Mouse (Mus musculus) spleen, postnatal 36 days (tissue): ENCODE data around the gene Depp1.
A peak's percentile ranks its signal among the peaks of the same experiment; 100 is the strongest.
"Not testable (repeated sequence)": the region's sequence is repeated elsewhere in the genome, so short reads cannot be mapped to it uniquely, and the experiment has no call there.

Experiments used
- DNase-seq, 2 experiments: peaks; one replicate each; pipeline ENCODE4 v3.0.0; 2022; ENCODE audit warnings: low spot score in 2 of 2, mixed read lengths in 1 of 2

The Depp1 gene

DNA sequence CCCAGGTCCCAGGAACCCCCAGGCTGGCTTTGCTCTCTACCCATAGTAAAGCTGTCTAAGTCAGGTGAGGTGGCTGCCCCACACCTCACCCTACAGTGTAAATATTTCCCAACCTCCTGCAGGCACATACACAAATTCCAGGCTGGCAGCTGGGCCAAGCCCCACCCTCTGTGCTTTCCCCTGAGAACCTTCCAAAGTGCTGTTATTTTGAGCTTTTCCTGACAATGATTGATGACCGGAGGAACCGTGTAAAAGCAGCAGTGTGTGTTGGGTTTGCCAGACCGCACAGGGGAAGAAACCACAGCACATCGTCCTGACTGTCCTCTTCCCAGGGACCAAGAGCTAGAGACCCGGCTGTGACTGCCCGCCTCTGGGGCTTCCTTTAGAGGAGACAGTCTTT, at the start of gene Depp1:
Gene Depp1 (plus strand): TSS at position 204 of the 400 bp plus-strand sequence.
- no peak for DNase-seq

DNA sequence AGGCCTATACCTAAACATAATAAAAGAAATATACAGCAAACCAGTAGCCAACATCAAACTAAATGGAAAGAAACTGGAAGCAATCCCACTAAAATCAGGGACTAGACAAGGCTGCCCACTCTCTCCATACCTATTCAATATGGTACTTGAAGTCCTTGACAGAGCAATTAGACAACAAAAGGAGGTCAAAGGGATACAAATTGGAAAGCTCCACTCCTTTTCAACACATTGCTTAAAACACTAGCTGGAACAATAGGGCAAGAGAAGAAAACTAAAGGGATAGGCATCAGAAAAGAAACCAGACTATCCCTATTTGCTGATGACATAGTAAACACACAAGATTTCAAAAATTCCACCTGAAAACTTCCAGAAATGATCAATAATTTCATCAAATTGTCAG, 49.4 kb upstream of the Depp1 start:
- not testable (repeated sequence) for DNase-seq

DNA sequence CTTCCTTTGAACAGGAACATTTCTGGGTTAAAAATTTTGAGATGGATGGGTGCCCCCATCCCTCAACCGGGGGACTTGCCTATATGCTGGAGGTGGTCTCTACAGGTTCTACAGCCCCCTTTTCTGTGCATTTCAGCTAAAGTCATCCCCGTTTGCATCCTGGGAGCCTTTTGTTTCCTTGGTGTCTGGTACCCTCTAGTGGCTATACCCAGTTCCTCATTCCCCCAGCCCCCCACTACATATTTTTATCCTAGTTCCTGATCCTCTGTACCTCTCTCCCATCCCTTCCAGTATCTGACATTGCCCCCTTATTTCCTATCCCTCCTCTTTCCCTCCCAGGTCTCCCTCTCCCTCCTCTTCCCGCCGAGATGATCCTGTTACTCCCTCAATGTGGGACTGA, 43.2 kb upstream of the Depp1 start:
- DNase-seq, result no peak

DNA sequence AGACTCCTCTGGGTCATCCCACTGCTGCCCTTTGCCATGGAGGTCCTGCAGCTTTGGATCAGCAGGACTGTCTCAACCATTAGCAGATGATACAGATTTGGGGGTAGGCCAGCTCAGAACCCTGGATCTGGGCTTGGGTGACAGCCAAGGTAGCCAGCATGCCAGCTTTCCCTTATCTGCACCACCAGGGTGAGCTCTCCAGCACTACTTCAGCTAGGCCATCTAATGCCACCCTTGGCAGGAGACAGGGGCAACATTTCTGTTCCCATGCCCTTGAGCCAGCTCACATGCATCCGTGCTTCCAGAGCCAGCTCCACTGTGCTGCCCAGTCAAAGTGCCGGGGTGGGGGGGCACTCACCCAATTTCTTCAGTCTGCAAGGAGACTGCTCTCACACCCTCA, 34.7 kb upstream of the Depp1 start:
- DNase-seq, result no peak

DNA sequence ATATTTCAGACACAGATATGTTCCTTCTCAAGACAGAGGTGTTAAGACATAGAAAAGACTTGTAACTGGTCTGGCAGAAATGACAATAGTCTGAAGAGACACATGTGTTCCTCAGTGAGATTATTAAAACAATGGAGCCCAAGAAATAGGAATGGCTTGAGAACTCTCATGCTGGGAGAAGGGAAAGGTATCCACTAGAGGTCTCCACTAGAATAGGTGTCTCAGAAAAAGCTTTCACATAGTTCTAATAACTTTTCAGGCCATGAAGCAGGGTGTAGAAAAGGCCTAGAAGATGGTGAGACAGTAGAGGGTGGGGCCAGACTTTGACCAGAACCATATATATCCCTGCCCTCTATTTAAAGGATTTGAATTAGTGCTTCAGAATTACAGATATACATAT, 32.3 kb upstream of the Depp1 start:
- DNase-seq, result no peak

DNA sequence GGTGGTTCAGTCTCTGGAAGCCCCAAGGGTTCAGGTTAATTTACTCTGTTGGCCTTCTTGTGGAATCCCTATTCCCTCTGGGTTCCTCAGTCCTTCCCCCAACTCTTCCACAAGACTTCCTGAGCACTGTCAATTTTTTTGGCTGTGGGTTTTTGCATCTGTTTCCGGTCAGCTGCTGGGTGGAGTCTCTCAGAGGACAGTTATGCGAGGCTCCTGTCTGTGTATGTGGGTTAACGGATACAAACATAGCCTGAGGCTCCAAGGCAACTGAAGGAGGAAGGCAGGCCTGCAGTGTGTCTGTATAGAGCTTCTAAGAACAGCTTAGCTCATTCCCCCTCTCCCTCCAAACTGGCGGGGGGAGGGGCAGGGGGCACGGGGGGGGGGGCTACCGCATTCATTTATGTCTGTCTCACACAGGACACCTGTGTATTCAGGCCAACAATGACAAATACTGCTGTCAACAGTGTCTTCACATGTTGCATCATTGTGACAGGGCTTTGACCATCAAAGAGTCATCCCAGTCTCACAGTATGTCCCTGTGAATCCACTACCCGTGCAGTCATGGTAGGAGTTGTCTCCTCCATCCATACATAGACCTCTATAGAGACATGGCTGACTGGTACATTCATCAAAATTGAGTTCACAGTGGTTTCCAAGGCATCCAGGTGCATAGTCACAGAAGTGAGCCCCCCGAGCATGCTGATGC, 28.9 kb upstream of the Depp1 start:
- no peak for DNase-seq

DNA sequence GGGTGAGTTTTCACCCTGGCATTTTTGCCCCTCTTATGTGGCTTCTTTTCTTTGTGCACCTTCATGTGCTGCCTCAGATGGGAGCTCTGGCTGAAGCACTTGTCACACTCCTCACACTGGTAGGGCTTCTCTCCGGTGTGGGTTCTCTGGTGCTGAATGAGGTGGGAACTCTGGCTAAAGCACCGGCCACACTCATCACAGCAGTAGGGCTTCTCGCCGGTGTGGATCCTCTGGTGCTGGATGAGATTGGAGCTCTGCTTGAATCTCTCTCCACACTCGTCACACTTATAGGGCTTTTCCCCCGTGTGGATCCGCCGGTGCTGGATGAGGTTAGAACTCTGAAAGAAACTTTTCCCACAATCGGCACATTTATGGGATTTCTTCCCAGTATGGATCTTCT, 24.0 kb upstream of the Depp1 start:
- not testable (repeated sequence) for DNase-seq

DNA sequence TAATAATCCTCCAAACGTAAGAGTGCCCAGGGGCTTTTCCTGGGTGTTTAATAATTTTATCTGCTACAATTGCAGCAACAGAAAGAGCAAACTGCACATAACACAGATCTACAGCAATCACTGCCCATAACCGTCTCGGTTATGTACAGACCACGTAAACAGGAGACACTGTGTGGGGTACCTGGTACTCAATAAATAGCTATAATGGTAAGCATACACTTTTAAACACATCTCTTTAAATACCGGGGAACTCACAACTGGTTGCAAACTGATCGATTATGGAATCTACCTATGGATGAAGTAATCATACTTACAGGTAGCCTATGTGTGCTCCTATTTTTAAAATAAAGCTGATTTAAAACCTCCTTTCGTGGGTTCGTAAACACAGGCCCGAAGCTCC, 22.3 kb upstream of the Depp1 start:
- no peak for DNase-seq

DNA sequence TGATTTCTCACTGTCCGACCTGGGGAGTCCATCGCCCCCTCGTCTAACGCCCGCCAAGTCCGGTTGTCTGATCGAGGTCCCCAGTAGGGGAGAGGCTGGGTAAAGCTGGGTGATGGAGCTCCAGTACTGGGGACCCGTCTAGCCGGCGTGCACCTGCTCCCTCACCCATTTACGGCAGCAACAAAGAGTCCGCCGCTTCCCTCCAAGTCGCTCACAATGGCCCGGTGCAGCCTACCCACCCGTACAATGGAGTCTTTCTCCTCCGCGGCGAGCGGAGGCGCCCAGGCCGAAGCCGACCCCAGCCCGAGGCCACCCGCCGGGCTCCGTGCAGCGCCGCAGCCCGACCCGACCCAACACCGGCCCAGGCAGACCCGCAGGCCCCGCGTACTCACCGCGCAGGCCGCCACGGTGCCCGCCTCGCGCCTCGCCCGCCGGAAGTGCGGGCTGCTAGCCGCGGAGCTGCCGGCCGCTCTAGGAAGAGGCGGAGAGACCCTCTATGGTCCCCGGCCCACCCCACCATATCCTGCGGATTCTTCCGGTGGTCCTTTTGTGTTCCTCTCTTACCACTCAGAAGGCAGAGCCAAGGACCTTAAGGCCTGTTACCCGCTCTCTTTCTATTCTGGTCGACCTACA, 21.8 kb upstream of the Depp1 start, which contains the start of gene Zfp422:
Gene Zfp422 (minus strand): TSS at position 461 of the 633 bp plus-strand sequence.
- DNase-seq, result peak; percentile 46 to 54

DNA sequence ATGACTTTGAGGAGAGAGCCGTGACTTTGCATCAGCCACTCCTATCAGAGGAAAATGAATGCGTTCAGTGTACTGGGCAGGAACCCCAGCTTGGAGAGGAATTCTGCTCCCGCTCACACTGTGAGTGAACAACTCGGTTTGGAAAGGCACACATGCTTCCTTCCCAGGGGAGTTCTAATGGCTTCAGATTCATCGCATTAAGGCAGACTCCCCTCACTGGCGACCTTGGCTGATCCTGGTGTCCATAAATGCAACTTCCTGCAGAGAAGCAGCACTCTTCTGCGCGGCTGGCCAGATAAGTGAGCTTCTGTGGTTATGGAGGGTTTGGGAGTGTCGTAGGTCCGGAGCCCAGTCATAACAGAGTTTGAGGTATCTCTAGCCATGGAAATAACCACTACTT, 20.6 kb upstream of the Depp1 start:
- no peak for DNase-seq

DNA sequence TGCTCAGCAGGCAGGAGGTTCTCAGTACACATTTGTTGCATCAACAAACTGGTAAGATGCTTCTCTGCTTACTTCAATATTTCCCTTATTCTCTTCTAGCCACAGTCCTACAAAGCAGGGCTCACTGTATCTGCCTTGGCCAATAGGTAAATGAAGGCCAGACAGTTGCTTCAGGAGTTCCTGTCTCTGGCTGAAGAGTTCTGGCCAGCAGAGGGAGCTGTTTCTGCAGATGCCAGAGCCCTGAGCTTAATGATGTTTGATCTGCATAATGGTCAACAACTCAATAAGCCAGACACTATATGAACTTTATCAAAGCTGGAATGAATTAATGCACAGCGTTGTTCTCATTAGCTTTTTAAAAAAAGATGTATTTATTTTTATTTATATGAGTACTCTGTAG, 18.3 kb upstream of the Depp1 start:
- peak; percentile 68 to 69 for DNase-seq

DNA sequence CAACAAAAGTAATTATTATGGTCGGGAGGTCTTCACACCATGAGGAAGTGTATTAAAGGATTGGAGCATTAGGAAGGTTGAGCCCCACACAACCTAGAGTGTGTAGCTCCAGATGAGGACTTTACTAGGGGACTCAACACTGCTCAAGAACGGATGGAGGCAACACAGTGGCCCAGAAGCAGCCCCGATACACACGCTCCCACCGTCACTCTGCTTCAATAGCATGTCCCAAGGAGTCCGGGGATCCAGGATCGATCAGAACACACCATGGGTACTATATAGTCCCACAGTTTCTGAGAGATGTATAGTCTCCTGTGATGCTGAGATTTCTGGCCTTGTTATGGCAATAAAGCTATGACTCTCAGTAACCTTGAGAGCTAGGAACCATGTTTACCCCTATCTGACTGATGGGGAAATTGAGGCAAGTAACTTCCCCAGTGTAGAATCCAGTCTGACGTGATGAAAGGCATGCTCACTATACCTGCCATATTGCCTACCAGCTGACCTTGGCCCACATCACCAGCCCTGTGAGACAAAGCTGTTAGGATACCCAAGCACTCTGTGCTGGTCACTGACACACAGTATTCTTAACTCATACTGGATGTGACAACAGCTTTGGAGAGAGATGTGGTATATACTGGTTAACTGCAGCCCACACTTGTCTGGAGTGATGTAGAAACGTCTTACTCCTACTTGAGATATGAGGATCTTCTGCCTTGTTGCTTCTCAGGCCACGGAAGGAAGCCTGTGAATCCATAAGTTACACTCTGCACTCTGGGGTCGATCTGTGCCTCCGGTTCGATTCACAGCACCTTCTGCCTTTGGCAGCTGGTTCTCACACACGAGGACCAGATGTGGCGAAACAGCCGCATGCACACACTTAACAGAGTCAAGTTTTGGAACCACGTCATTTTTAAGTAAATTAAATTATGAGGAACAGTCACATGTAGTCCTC, 16.4 kb upstream of the Depp1 start:
- DNase-seq, result no peak

DNA sequence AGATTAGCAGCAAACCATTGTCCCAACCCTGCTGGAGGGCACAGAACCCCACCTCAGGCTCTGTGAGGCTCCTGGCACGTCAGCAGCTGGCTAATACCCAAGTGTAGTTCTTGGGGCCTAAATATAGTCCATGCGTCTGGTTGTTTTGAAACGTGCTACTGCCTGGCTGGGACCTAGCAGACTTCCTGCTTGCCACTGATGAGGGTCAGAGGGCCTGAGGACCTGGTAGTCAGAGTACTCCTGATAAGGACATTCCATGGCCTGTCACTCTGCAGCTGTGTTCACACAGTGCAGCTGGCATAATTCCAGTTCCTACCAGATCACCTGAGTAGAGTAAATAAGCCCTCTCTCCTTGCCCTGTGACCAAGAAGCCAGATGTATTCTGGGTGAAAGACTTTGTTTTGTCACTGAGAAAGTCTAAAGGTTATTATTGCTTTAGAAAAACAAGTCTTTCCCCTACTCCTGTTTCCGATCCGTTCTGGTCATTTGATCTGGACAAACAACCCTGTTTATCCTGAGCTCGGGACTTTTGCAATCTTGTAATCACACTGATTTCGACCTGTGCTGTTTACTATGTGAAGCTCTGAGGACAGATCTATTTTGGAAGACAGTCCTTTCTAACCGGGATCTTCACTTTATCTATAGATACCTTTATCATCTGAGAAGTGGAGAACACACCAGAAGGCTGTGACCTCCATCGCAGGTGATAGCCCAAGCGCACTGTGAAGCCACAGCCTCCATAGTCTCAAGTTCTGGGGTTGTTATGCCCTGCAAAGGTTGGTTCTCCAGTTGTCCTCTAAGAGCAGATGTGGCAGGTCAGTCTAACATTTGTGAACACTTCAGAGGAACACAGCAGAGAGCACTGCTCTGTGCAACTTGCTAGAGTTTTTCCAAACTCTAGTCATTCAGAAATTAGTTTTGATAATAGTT, 14.9 kb upstream of the Depp1 start:
- DNase-seq, result no peak

DNA sequence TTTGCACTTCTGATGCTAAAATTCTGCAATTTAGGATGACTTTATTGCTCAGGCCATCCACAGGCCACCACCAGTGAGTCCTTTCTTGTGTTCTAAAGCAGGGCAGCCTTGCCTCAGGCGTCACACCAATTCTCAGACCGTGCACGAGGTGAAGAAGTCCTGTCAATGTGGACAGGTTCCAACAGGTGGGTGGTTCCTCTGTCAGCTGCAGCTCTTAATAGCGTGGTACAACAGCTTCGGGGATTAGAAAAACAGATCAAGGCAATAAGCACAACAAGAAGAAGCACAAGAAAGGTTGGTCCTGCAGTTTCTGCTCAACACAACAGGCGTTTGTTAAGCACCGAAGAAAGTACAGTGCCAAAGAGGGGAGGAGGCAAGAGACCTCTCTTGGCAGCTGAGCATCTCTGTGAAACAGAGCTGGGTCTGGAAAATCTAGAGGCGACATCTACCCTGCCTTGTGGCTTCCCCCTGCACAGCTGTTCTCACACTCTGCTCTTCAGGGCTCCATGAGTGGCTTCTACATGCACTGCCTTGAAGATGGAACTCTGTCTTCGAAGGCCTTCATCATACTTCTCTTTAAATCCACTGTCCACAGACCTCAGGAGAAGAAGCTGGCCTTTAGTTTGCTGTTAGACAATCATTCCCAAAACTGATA, 13.7 kb upstream of the Depp1 start:
- no peak for DNase-seq

DNA sequence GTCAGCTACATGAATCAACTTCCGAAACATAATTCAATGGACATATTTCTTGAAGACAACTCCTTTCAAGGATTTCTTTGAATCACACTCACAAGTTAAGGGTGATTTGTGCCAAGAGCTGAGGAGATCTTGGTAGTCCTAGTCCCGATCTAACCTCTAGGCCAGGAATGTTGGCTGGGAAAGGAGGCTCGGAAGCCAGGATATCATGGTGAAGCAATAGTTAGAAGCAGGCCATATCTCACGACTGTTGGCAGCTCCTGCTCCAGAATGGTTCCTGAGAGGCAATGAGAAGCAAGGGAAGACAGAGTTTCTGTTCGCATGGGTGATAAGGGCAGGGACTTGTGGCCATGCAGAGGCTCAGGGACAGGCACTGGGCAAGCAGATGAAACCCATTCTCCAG, 12.9 kb upstream of the Depp1 start:
- DNase-seq, result no peak

DNA sequence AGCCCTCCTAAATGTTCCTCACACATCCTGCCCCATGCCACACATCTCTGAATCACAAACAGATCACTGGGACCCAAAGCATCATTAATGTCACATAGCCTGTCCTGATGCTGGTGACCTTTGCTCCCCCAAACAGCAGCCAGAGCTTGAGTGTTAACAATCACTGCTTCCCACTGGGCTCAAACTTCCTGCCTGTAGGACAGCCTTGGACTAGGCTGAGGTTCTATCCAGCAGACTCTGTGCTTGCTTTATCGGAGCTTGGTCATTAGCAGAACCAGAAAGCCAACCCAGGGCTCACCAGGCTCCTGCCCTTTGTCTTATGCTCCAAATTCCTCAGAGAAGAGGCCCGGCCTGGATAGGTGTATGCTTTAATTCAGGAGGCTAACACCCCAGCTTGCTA, 11.5 kb upstream of the Depp1 start:
- no peak for DNase-seq

DNA sequence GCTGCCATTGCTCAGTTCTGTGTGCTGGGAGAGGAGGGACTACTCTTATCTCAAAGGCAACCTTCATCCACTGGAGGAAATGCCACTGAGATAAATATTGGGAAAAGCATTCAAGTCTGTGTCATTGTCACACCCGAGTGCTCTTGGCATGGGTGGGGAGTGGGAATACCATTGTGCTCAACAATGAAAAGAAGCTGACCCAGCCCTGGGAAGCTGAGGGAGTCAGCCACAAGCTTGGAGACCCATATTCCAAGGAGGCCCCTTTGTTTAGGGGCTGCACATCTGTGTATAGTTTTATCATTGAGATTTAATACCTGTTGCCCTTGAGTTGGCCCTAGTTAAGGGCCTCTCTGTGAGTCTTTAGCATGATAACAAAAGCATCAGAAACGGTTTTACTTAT, 10.7 kb upstream of the Depp1 start:
- DNase-seq, result no peak

DNA sequence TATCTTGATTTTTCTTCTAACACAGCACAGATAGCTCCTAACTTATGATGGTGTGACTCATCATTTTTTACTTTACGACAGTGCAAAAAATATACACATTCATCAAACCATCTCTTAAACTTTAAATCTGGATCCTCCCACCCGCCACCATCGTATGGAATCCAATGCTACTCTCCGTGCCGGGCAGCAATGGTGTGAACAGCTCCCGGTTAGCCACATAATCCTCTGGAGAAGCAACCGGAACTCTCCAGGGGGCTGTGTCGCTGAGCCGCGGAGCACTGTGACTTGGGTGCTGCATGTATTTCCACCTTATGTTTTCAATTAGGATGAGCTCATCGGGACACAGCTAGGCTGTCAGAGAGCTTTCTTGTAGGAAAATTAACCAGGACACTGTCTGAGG, 7.5 kb upstream of the Depp1 start:
- DNase-seq, result no peak

DNA sequence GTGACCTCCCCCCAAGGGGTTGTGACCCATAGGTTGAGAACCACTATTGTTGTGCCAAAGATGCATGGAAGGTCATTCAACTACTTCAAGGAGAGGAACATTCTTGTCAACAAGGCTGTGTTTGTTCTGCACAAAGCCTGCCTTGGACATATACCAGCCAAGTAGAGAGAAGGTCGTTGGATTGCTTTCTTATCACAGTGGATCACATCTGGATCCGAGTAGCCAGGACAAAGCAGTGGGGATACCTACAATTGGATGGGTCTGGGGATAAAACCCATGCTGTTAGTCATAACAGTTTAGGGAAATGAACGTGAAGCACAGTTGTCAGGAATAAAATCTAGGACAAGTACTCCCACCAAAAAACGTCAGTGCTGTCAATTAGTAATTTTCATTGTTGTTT, 6.5 kb upstream of the Depp1 start:
- no peak for DNase-seq

DNA sequence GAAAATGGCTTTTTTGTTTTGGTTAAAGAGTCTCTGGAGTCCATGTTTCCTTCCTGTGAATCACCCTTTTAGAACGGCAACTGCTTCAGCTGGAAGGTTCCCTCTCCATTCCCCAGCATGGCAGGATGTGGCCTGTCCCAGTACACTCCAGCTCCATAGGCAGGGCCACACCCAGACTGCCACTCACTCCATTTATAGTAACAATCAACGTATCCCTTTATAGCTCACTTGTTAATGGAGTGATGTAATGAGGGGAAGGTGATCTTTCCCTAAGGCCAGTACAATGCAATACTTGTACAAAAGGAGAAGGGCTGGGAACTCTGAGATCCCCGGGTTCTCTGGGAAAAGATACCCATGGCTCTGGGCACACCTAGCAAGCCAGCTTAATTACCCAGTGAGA, 6.1 kb upstream of the Depp1 start:
- DNase-seq, result no peak

DNA sequence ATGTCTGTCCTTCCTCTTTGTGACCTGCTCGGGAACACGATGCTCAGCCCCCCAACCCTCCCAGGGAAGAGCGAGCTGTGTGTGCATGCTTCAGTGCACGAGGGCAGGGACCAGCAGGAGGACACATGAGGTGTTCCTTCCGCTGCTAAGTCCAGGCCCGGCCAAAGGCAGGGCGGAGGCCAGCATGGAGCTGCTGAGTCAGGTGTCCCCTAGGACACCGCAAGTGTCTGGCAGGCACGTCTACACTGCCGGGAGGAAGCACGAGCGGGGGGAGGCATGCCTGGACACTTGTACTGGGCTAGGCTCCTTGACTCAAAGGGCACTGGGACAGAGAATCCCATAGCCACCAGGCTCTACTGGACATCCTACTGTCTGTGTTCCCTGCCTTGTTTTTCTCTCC, 2.6 kb upstream of the Depp1 start:
- no peak for DNase-seq
